ENCODE assay signal across 7 mouse cellular contexts in genomic region chr15:27536771-27537170, GRCm38 (mm10).
DNase-seq lines count a peak whose midpoint lies in the region; ATAC-seq and TF ChIP-seq lines count a peak whose summit lies in the region.

No protein-coding gene starts in this region.

- WGBS in kidney, embryonic 14.5 days, result 27% methylated on average over 5 of the region's 5 CpGs

- H3K4me2 ChIP-seq in kidney, embryonic 14.5 days (replicated peaks; ENCODE audit: low read depth, low read length), result no peak overlapping the region

- H3K9ac ChIP-seq in kidney, embryonic 14.5 days (ENCODE audit: low read depth, low read length), result no peak overlapping the region

- H3K27ac ChIP-seq in kidney, embryonic 14.5 days (ENCODE audit: low read depth, low read length), result no peak overlapping the region
- peak overlapping the region; percentile 65 for H3K27ac ChIP-seq in embryonic fibroblast, embryonic 13.5 days (ENCODE audit: insufficient read depth, low read length)
- H3K27ac ChIP-seq in left cerebral cortex, adult 2 months, result peak overlapping the region; percentile 92

- no peak for TF ChIP-seq POLR2A in embryonic fibroblast, embryonic 13.5 days (IDR thresholded peaks at IDR 0.05; ENCODE audit: low read depth, low read length)

- DNase-seq in kidney, adult 9 months, result no peak
- DNase-seq in NIH3T3 (ENCODE audit: low read depth), result peak; percentile 61
- DNase-seq in left cerebral cortex, adult 2 months (ENCODE audit: extremely low spot score in 1 of 2, low spot score in 2 of 2), result peak; percentile 44 to 63
- no peak for DNase-seq in natural killer cell, adult 2 months (ENCODE audit: low spot score in 2 of 2)
- no peak for DNase-seq in spleen, postnatal 4 days (ENCODE audit: low spot score in 2 of 2)

- no peaks in the 10 kb centered on the region for H3K9me3 ChIP-seq in kidney, embryonic 14.5 days (ENCODE audit: control insufficient read depth, low read length)

- ATAC-seq in kidney, embryonic 14.5 days (ENCODE audit: low FRiP score, low TSS enrichment), result peak; percentile 47; the same call in 1 of the 2 replicates

- intact Hi-C loops in left cerebral cortex, adult 2 months (cut with DNase I), result loop anchor here (2.0 kb wide), 1 partner anchor 70 kb away; the partner anchor contains the start of gene Ank

- no peaks in the 10 kb centered on the region for H3K36me3 ChIP-seq in kidney, embryonic 14.5 days (ENCODE audit: control insufficient read depth, insufficient read depth, low read length)

- H3K27me3 ChIP-seq in kidney, embryonic 14.5 days (ENCODE audit: control insufficient read depth, insufficient read depth, low read length), result no peaks in the 10 kb centered on the region

- peaks cover 8% of the 10 kb centered on the region; the same call in 1 of the 2 replicates for H3K4me1 ChIP-seq in kidney, embryonic 14.5 days (ENCODE audit: control insufficient read depth, insufficient read depth, low read length)
- no peaks in the 10 kb centered on the region; the same call in 1 of the 2 replicates for H3K4me1 ChIP-seq in embryonic fibroblast, embryonic 13.5 days (ENCODE audit: control insufficient read depth, insufficient read depth, low read length)

- no peak overlapping the region for H3K4me3 ChIP-seq in kidney, embryonic 14.5 days (ENCODE audit: low read length)
- H3K4me3 ChIP-seq in embryonic fibroblast, embryonic 13.5 days (ENCODE audit: insufficient read depth, low read length), result no peak overlapping the region
- no peak overlapping the region; the same call in 1 of the 2 replicates for H3K4me3 ChIP-seq in left cerebral cortex, adult 2 months

- TF ChIP-seq CTCF in embryonic fibroblast, embryonic 13.5 days (IDR thresholded peaks at IDR 0.05; ENCODE audit: borderline replicate concordance, insufficient read depth, low read length), result no peak
- no peak for TF ChIP-seq CTCF in left cerebral cortex, adult 2 months (IDR thresholded peaks at IDR 0.05)

Comparison
In these comparisons a context has a peak if more than half of its experiments do, and no peak if none do; other contexts are left out.
1. DNase-seq: peak in NIH3T3 (single experiment) and left cerebral cortex, adult 2 months (2 of 2); none in kidney, adult 9 months (single experiment), natural killer cell, adult 2 months (0 of 2) and spleen, postnatal 4 days (0 of 2).